Mouse (Mus musculus) 3134 (cell line): ENCODE data around the gene Zfp143.
A peak's percentile ranks its signal among the peaks of the same experiment; 100 is the strongest.
"Not testable (repeated sequence)": the region's sequence is repeated elsewhere in the genome, so short reads cannot be mapped to it uniquely, and the experiment has no call there.

Experiments
- DNase-seq: peaks from one replicate; pipeline ENCODE4 v3.0.0-alpha.2; 2011; ENCODE audit warnings: low spot score; ENCODE audit not compliant: insufficient read length; ENCODE audit errors: extremely low read depth

Gene Zfp143

DNA sequence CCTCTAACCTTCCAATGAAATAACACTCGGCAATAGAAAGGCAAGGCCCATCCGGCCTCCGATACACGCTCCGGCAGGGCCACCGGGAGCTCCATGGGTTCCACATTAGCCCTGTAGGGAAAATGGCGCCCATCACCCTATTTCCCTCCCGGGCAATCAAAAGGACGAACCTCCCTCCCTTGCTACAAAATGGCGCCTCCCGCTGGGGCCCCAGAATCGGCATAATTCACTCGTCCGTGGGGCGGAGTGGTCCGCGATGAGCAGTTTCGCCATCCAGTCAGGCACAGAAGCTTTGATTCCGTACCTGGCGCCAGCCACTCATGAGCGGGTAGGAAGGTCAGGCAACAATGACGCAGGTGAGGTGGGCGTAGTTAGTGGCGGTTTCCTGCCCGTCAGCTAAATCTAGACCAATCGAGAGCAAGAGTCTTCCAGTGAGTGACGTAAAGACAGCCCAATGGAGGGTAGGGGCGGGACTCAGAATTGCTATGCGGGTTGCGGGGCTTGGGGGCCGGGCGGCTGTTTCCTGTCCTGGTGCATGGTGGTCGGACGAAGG, at the start of gene Zfp143:
Gene Zfp143, plus strand, starts transcription at position 19 of the 553 bp plus-strand sequence.
- DNase-seq: peak; percentile 99

DNA sequence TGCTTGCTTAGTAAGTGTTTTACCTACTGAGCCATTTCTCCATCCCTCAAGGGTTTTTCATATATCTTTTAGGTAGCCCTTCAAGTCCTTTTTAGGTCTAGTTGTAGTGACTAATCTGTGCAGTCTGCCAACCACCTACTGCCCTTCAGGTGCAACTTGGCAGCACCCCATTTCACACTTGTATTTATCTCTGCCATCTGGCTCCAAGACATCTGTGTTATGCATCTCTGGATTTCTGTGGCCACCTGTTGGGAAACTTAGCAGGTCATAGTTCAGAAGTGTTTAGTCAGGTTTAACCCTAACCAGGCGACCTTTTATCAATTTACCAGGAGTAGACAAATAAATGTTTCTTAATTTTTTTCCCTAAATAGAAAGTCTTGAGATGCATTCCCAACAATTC, 49.6 kb upstream of the Zfp143 start:
- DNase-seq: no peak

DNA sequence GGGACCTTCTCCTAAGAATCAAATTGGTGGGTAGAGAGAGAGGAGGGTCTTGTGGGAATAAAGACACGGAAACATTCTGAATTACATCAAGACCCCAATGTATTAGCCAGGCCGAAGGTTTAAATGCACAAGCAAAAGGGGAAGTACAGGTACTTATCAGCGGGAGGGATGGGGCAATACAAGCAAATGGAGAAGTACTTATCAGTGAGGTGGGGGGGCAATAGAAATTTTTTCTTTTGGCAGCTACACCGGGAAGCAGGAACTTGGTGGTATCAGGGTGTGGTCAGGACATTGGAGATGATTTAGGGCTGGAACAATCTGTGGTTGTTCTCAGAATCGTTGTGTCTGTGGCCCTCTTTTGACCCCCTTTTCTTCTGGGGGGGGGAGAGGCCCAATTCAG, 46.7 kb upstream of the Zfp143 start:
- DNase-seq: no peak

DNA sequence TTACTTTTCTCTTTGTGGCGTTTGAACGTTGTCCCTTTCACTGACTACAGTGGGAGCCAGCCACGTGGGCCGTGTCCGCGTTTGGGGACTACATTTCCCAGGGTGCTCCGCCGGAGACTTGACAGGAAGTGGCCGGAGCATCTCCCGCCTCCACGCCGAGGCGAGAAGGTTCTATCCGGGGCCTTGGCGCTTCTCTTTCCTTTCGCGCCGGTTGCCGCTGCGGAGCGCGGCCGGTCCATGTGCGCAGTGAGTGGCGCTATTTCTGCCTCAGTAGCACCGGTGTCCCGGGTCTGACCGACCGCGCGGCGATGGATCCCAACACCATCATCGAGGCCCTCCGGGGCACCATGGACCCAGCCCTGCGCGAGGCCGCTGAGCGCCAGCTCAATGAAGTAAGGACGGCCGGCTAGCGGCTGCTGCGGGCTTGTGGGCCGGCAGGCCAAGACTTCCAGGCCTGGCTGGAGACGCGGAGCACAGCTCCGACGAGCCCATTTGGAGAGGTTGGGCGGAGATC, 42.8 kb upstream of the Zfp143 start, which contains the start of gene Ipo7:
Gene Ipo7, plus strand, starts transcription at position 158 of the 514 bp plus-strand sequence.
- DNase-seq: peak; percentile 88

DNA sequence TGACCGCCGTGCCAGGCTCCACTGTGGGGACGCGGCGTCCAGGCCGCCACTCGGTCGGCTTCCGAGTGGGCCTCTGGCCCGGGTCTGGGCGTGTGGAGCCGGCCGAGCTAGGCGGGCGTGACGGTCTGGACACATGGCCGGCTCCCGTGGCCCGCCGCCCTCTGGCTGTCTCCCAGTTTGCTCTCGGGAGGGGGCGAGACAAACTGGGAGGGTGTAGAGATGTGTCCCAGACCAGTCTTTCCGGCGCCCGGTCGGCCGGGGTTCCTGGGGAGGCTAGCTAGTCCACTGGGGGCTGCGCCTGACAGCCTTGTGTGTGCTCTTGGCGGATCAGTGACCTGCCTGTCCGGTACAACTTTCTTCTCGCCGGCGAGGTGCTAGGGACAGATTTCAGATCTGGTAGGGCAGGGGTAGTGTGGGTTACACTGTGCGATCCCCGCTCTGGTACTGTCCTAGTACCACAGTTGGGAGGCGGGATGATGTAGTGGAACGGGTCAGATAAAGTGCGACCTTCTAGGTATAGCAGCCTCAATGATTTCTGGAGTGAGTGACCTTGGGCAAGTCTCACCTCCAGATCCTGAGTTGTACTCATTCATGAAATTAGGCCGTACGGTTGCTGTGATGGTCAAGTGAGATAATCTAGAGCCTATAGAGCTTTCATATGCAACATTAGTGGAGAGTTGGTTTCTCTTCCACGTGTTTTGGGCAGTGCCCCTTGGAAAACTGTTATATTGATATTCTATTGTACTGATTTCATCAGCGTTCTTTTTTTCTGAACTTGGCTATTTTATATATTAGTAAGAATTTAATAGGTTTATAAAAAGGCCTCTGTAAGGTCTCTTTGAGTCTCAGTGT, 42.2 kb upstream of the Zfp143 start:
- DNase-seq: no peak

DNA sequence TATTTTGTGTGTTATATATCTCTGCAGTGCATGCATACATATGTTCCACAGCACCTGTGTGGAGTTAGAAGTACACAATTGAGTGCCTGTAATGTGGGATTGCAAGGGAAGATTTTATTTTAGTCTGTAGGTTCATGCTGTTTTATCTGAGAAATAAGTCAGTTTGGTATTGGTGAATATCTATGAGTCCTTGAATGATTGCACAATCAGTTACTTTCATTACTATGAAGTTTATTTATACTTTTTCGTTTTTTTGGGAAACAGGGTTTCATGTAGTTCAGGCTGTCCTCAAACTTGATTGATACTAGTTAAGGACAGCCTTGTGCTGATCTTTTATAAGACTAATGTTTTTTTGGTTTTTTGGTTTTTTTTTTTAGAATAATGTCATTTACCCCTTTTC, 37.5 kb upstream of the Zfp143 start:
- DNase-seq: no peak

DNA sequence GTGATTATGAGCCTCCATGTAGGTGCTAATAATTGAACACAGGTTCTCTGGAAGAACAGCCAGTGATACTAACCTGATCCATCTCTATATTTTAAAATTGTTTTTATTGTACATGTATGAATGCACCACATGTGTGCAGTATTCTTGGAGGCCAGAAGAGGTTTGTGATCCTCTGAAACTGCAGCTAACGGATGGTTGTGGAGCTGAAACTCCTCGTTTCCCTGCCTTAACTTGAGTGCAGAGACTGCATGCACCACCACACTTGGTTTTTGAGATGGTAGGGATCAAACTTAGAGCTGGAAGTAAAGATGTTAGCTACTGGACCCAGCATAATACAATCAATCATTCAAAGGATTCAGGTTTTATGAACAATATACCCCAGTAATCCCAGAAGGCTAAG, 34.4 kb upstream of the Zfp143 start:
- DNase-seq: no peak

DNA sequence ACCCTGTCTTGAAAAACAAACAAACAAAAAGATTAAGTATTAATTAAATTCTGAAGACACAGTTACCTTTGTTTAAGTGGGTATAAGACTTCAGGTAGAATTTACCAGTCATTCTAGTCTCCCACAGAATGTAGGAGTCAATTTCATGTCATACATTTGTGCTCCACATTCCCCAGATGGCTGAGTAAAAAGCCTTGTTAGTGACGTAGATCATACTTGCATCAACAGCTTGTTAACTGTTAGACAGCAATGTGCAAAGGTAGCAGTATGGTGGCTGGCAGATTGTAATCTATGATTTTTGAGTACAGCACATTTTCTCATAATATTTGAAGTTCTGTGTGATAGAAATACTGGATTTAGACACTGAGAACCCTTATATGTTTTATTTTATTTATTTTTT, 32.2 kb upstream of the Zfp143 start:
- DNase-seq: no peak

DNA sequence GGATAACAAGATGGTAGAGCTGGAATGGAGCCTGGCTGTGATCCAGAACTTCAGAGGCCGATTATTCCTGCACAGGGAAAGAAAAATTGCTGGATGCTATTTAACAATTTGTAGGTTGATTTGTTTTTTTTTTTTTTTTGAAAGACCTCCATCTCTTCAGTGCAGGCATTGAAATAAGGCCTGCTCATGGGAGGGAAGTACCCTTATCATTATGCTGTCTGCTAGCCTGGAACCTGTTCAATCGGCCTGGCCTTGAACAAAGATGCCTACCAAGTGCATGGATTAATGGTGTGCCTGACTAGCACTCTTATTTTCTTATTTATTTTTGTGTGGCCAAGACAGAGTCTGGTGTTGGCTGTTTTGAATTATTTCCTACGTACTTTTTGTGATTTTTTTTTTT, 30.7 kb upstream of the Zfp143 start:
- no peak for DNase-seq

DNA sequence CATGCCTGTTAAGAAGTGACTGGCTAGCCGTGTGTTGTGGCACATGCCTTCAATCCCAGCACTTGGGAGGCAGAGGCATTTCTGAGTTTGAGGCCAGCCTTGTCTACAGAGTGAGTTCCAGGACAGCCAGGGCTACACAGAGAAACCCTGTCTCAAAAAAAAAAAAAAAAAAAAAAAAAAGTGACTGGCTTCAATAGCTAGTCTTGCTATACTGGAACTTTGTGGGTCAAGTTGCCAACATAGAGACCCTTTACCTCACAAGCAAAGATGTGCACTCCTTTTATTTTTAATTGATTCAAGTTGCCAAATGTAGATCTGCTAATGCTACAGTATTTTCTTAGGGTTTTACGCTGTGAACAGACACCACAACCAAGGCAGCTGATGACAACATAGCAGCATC, 3.3 kb upstream of the Zfp143 start:
- not testable (repeated sequence) for DNase-seq

DNA sequence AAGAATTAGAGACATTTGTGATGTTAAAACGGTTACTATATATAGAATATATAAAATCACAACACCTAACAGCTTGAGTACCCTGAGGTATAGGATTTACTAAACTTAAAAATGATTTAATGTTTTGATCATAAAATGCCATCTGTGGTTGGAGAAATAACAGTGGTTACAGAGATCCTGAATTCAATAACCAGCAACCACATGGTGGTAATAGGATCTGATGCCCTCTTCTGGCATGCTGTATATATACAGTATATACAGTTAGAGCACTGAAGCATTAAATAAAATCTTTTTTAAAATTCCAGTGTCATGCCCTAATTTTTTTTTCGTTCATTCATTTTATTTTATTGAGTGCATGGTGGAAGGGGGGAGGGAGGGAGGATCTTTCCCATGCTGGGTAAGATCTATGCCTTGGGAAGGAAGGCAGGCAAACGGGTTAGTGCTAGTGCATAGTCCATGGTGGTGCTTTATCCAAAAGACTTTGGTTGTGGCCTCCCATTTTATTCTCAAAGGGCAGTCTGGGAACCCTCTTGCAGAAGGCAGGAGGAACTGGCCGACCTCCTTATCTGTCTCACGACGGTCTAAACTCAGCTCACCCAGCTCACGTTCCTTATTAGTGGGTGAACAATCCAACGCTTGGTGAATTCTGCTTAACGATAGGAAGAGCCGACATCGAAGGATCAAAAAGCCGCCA, 1.8 kb upstream of the Zfp143 start:
- peak; percentile 37 for DNase-seq

DNA sequence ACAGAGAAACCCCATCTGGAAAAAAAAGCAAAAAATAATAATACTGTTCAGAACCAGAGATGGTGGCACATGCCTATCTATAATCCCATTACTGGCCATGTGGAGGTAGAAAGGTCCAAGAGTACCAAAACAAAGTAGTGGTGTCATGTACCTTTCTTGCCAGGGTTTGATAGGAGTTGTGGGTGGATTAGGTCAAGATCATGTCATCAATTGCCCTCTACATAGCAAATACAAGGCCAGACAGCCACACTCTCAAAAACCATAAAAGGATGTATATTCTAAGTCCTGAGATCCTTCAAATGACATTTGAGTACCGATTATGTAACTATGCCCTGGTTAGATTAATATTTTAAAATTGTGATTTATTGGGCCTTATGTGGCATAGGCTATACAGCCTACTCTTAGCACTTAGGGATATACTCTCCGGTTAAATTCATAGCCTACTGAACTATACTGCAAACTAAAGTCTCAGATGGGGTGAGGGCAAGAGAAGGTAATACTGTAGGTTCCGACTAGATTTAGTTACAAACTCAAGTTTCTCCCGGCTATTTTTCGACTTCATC, 830 bp upstream of the Zfp143 start:
- DNase-seq: no peak

DNA sequence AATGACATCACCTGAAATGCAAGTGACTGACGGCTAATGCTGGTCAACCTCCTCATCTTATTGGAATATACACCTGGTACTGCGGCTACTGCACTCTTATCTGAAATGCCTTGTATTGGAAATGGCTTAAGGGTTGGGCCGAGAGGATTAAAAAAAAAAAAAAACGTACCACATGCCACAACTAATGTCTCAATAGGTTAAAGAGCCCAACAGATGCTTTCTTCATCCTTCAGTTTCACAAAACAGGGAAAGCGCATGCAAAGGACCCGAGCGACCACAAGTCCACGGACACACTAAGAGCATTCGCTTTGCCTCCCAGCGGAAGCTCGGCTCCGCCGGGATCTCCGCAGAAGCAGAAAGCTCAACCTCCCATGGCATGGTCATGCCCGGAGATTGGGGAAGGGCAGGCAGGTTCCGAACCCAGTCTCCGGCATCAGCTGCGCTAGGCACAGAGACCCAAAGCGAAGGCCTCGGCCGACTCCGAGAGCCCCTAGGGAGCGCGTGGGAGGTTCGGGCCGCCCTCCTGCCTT, 283 bp upstream of the Zfp143 start:
- DNase-seq: no peak

DNA sequence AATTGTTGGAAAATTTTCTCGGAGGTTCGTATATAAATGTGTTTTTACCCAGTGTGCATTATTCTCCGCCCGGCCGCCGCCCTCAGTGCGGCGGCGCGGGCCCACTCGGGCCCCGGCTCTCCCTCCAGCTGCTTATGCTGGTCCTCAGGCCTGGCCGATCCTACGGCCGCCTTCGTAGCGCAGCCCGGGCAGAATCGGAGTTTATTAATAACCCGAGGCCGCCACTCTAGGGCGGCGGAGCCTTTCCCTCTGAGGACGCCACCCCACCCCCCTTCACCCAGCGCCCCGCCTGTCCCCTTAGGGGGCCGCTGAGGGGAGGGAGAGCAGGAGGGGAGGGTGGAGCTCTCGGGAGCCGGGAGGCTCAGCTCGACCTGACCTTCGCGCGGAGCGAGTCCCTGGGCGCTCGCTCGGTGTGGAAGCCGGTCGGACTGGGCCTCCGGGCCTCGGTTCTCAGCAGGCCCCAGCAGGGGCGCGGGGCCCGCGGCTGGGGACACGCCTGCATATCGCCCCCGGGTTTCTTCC, 796 bp downstream of the Zfp143 start:
- no peak for DNase-seq

DNA sequence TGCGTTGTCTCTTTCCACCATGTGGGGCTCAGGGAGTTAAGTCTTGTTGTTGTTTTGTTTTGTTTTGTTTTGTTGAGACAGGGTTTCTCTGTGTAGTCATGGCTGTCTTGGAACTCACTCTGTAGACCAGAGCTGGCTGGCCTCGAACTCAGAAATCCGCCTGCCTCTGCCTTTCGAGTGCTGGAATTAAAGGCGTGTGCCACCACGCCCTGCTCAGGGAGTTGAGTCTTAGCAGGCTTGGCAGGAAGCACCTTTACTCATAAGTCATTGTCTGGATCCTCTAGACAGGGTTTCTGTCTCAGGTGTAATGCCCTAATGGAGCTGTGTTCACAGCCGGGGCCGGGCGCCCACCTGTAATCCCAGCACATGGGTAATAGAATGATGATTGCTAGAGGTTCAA, 2.7 kb downstream of the Zfp143 start:
- DNase-seq: no peak

DNA sequence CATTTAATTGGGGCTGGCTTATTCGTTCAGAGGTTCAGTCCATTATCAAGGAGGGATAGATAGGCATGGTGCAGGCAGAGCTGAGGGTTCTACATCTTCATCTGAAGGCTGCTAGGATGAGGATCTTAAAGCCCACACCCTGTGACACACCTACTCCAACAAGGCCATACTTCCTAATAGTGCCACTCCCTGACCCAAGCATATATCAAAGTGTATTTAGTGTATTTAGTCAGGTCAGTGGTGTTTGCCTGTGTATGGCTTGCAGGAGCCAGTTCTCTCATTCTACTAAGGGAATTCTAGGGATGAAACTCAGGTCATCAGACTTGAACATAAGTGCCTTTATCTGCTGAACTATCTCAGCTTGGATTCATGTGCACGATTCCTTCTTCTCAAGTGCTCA, 8.1 kb downstream of the Zfp143 start:
- DNase-seq: no peak

DNA sequence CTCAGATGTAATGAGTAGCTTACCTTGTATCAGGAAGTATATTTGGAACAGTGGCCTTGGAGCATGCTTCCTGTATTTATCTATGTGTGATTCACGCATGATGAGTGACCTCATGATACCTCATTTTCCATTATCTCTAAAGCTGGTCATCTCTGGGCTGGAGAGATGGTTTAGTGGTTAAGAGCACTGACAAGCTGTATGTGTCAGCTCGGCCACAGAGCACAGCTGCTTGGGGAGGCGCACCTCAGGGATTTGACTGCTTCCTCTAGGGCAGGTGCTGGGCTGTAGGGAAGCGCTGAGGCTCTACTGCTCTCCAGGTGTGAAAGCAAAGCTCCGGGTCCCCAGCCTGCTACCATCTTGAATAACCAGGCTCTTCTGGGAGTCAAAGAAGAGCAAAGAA, 17.2 kb downstream of the Zfp143 start:
- DNase-seq: no peak

DNA sequence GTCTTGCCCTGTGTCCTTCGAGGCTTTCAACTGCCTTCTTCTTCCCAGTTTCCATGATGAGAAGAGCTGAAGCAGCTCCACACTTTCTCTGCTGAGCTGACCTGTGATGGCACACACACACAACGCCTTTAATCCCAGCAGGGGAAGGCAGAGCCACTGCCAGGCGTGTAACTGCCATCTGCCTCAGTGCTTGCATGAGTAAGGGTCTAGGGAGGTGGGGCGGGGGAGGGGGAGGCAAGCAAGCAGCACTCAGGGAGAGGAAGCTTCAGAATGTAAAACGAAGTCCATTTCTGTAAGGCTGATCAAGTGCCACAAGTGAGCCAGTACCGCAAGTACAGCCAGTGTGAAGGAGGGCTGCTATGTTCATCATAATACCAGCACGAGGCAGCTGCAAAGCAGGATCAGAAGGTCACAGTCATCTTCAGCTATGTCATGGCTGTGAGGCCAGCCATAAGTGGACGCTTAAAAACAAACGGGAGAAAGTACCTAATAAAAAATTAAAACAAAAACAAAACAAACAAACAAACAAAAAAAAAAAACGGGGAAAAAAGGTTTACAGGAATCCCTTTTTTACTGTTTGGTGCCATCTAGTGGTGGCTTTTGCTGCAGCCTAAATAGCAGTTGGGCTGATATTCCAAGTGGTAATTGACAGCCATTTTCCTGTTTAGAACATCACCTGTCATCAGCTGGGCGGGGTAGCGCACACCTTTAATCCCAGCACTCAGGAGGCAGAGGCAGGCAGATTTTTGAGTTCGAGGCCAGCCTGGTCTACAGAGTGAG, 22.6 kb downstream of the Zfp143 start:
- DNase-seq: no peak

DNA sequence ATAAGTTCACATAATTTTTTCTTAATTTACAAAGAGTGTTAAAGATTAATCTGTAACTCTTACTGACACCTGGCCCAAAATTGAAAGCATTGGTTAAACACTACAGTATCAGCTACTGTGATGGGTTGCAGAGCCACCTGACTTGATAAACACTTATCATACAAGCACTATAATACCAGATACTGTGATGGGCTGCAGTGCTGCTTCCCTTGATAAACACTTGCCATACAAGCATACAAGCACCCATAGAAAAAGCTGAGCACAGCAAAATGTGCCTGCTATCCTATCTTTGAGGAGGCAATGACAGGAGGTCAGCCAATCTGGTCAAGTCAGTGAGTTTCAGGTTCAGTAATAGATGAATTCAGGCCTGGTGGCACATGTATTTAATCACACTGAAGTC, 24.2 kb downstream of the Zfp143 start:
- DNase-seq: no peak

DNA sequence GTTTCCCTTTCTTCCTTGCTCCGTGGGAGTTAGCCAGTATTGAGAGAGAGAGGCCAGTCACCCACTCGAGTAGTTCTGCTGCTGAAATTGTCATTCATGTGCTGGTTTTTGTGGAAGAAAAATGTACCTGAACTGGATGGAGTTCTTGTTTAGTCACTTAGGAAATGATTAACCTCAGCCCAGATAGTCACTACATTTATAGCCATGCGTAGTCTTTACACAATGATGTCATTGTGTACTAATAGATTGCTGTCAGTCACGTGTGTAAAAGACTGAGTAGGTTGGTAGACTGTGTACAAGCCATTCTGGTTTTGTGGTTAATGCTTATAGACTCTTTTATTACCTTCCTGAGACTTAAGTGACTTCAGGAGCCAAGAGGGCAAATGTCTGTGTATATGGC, 26.9 kb downstream of the Zfp143 start:
- no peak for DNase-seq
